Mouse (Mus musculus): ENCODE results near the gene Prr23a2. TPM values are rescaled to one million over a fixed set of nuclear protein-coding genes. Genes with fewer than 3 reads are reported as not detected.

The Prr23a2 gene
- polyA plus RNA-seq, 1 experiment: not detected

DNA sequence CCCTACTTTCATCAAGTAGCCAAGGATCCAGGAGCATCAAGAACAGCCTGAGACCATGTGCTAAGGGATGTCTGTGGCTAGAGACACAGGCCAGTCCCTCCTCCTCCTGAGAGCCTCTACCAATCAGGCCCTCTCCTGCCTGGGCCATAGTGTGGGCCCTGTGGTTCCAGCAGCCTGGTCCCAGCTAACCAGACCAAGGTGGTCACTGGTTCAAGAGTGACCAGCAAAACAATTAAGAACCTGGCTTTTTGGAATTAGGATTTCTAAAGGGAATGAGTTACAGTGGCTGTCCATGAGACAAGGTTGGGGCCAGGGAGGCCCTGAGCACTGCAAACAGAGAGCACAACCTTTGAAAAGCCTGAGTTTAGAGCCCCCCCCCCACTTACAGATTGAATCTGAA lies 35.2 kb upstream of the Prr23a2 start:
- Histone ChIP-seq H3K36me3 (ENCODE audit: control insufficient read depth, insufficient read depth, low read length) (no peaks in the 10 kb centered on the region), H3K27ac (ENCODE audit: insufficient read depth, low read depth, low read length) (no peak overlapping the region), H3K4me3 (ENCODE audit: low read depth, low read length) (no peak overlapping the region), H3K4me1 (ENCODE audit: control insufficient read depth, insufficient read depth, insufficient read length, low read length) (no peaks in the 10 kb centered on the region), H3K27me3 (ENCODE audit: control insufficient read depth, insufficient read depth, low read length) (no peaks in the 10 kb centered on the region)
- TF ChIP-seq POLR2A (IDR thresholded peaks at IDR 0.05; ENCODE audit: low read depth, low read length): no peak
- TF ChIP-seq CTCF (IDR thresholded peaks at IDR 0.05; ENCODE audit: extremely low read depth, insufficient read length, insufficient replicate concordance, low read depth, low read length): no peak

DNA sequence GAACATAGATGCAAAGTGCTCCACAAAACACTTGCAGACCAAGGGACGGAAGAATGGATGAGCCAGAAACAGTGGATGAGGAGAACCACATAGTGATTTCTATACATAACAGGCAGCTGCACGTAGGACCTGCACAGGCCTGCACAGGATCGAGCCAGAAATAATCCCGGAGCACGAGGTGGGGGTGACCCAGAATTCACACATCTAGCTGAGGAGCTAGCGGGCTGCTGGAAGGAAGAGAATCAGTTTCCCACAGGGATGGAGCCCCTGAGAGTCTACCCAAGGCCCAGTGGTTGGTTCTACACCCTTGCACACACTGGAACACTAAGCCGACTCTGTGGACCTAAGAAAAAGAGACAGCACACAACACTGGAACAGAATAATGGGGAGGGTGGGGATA lies 32.5 kb upstream of the Prr23a2 start:
- H3K36me3 ChIP-seq (ENCODE audit: control insufficient read depth, insufficient read depth, low read length): no peaks in the 10 kb centered on the region
- TF ChIP-seq CTCF (IDR thresholded peaks at IDR 0.05; ENCODE audit: extremely low read depth, insufficient read length, insufficient replicate concordance, low read depth, low read length) (no peak), POLR2A (IDR thresholded peaks at IDR 0.05; ENCODE audit: low read depth, low read length) (no peak)
- H3K4me3 ChIP-seq (ENCODE audit: low read depth, low read length): no peak overlapping the region
- no peaks in the 10 kb centered on the region for H3K27me3 ChIP-seq (ENCODE audit: control insufficient read depth, insufficient read depth, low read length)
- 85% methylated on average over 7 of the region's 7 CpGs for WGBS
- H3K4me1 ChIP-seq (ENCODE audit: control insufficient read depth, insufficient read depth, insufficient read length, low read length): no peaks in the 10 kb centered on the region
- no peak overlapping the region for H3K27ac ChIP-seq (ENCODE audit: insufficient read depth, low read depth, low read length)

DNA sequence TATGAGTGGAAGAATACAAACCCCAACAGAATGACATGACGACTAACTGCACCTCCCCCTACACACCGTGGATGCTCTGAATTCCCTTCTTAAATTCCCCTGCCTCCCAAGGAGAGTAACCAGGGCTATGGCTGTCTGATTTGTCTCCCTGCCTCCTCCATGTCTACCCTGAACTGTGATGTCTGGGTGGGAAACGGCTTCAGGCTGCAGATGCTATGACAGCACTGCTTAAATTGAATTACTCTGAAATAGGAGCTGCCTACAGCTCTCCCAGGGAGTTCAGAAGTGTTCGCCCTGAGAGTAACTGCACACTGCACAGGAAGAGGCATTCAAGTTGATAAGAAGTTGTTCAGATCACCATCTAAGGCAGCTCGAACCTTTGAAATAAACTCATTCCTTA lies 26.8 kb upstream of the Prr23a2 start:
- 57% methylated on average over 5 of the region's 5 CpGs for WGBS
- Histone ChIP-seq H3K4me3 (ENCODE audit: low read depth, low read length) (no peak overlapping the region), H3K4me1 (ENCODE audit: control insufficient read depth, insufficient read depth, insufficient read length, low read length) (no peaks in the 10 kb centered on the region), H3K36me3 (ENCODE audit: control insufficient read depth, insufficient read depth, low read length) (no peaks in the 10 kb centered on the region), H3K27me3 (ENCODE audit: control insufficient read depth, insufficient read depth, low read length) (no peaks in the 10 kb centered on the region), H3K27ac (ENCODE audit: insufficient read depth, low read depth, low read length) (no peak overlapping the region)
- TF ChIP-seq POLR2A (IDR thresholded peaks at IDR 0.05; ENCODE audit: low read depth, low read length) (no peak), CTCF (IDR thresholded peaks at IDR 0.05; ENCODE audit: extremely low read depth, insufficient read length, insufficient replicate concordance, low read depth, low read length) (no peak)

DNA sequence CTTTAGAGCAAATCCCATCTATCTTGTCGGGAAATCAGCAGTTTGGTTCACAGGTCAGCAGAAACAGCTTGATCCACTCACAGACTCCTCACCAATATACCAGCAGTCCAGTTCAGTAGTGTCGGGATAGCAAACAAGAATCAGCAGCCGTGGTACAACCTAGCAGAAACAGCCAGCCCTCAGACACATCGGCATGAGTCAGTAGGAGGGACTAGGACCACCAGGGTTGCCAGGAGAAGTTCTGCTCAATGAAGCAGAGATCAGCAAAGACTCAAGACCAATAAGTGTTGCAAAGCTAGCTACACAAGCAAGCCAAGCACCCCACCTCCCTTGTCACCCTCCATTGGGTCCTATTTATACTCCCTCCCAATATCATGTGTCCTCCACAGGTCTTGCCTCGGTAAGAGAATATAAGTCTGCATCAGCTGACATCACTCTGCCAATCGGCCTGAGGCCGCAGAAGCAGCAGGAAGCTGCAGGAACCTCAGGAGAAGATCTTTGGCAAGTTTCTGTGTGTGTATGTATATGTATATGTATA lies 18.7 kb upstream of the Prr23a2 start:
- H3K36me3 ChIP-seq (ENCODE audit: control insufficient read depth, insufficient read depth, low read length): no peaks in the 10 kb centered on the region
- H3K4me3 ChIP-seq (ENCODE audit: low read depth, low read length): no peak overlapping the region
- no peaks in the 10 kb centered on the region; the same call in 1 of the 2 replicates for H3K27me3 ChIP-seq (ENCODE audit: control insufficient read depth, insufficient read depth, low read length)
- TF ChIP-seq CTCF (IDR thresholded peaks at IDR 0.05; ENCODE audit: extremely low read depth, insufficient read length, insufficient replicate concordance, low read depth, low read length) (no peak), POLR2A (IDR thresholded peaks at IDR 0.05; ENCODE audit: low read depth, low read length) (no peak)
- H3K27ac ChIP-seq (ENCODE audit: insufficient read depth, low read depth, low read length): no peak overlapping the region
- H3K4me1 ChIP-seq (ENCODE audit: control insufficient read depth, insufficient read depth, insufficient read length, low read length): no peaks in the 10 kb centered on the region
- WGBS: 80% methylated on average over 7 of the region's 7 CpGs

DNA sequence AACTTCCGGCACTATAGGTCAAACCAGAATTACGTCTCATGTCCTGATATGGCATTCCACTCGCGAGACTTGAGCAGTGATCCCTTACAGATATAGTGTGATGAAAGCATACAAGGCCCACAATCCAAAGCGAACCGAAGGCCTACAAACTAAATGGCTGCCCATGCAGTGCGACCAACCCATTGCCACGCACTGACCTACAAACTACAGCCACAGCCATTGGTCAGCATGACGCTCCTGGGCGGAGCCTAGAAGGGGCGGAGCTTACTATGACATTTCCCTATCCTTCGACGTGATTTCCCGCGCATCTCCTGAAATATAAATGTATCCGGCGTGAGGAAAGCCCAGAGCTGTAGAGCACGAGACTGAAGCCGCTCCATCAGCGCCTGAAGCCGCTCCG lies 14.2 kb upstream of the Prr23a2 start, which contains the start of gene Prr23a1:
Gene Prr23a1, plus strand, starts transcription at position 387 of the 400 bp plus-strand sequence.
- no peaks in the 10 kb centered on the region for H3K27me3 ChIP-seq (ENCODE audit: control insufficient read depth, insufficient read depth, low read length)
- TF ChIP-seq CTCF (IDR thresholded peaks at IDR 0.05; ENCODE audit: extremely low read depth, insufficient read length, insufficient replicate concordance, low read depth, low read length) (no peak), POLR2A (IDR thresholded peaks at IDR 0.05; ENCODE audit: low read depth, low read length) (no peak)
- no peaks in the 10 kb centered on the region for H3K36me3 ChIP-seq (ENCODE audit: control insufficient read depth, insufficient read depth, low read length)
- H3K27ac ChIP-seq (ENCODE audit: insufficient read depth, low read depth, low read length): no peak within 1 kb of the TSS
- no peaks in the 10 kb centered on the region for H3K4me1 ChIP-seq (ENCODE audit: control insufficient read depth, insufficient read depth, insufficient read length, low read length)
- WGBS: 64% methylated on average over 22 of the region's 22 CpGs
- H3K4me3 ChIP-seq (ENCODE audit: low read depth, low read length): no peak within 1 kb of the TSS

DNA sequence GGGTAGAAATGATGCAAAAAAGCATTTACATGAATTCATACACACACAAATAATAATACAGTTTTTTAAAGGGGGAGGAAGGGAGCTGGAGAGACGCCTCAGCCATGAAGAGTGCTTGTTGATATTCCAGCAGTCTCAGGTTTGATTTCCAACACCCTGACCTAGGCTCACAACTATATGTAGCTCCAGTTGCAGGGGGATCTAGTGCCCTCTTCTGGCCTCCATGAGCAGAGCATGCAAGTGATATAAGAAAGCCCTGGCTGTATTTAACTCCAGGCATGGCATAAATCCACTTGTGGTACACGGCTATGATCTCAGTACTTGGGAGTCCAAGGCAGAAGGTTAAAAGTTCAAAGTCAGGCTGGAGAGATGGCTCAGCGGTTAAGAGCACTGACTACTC lies 7.2 kb downstream of the Prr23a2 start:
- Histone ChIP-seq H3K4me3 (ENCODE audit: low read depth, low read length) (no peak overlapping the region), H3K27ac (ENCODE audit: insufficient read depth, low read depth, low read length) (no peak overlapping the region), H3K27me3 (ENCODE audit: control insufficient read depth, insufficient read depth, low read length) (no peaks in the 10 kb centered on the region), H3K4me1 (ENCODE audit: control insufficient read depth, insufficient read depth, insufficient read length, low read length) (no peaks in the 10 kb centered on the region), H3K36me3 (ENCODE audit: control insufficient read depth, insufficient read depth, low read length) (no peaks in the 10 kb centered on the region)
- 64% methylated on average over 3 of the region's 3 CpGs for WGBS
- TF ChIP-seq CTCF (IDR thresholded peaks at IDR 0.05; ENCODE audit: extremely low read depth, insufficient read length, insufficient replicate concordance, low read depth, low read length) (no peak), POLR2A (IDR thresholded peaks at IDR 0.05; ENCODE audit: low read depth, low read length) (no peak)

DNA sequence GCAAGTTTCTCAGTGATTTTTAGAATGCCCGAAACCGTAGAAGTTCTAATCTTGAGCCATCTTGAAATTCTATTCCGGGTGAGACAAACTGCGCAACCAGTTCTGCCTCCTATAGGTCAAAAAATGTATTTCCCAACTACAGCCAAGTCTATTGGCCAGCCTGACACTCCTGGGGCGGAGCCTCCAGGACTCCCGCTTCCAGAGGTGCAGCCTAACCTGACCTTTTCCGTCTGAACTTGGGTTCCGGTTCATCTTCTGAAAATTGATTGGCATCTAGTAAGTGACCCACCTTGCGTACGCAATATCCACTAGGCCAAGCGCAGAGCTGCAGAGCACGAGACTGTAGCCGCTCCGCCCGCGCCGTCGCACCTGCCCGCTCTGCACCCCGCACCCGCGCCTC lies 8.3 kb downstream of the Prr23a2 start, which contains the start of gene Prr23a3:
Gene Prr23a3, plus strand, starts transcription at position 197 of the 400 bp plus-strand sequence.
- H3K4me3 ChIP-seq (ENCODE audit: low read depth, low read length): no peak within 1 kb of the TSS
- no peaks in the 10 kb centered on the region for H3K36me3 ChIP-seq (ENCODE audit: control insufficient read depth, insufficient read depth, low read length)
- WGBS: 42% methylated on average over 22 of the region's 22 CpGs
- H3K27me3 ChIP-seq (ENCODE audit: control insufficient read depth, insufficient read depth, low read length): no peaks in the 10 kb centered on the region
- H3K4me1 ChIP-seq (ENCODE audit: control insufficient read depth, insufficient read depth, insufficient read length, low read length): no peaks in the 10 kb centered on the region
- no peak within 1 kb of the TSS for H3K27ac ChIP-seq (ENCODE audit: insufficient read depth, low read depth, low read length)
- TF ChIP-seq POLR2A (IDR thresholded peaks at IDR 0.05; ENCODE audit: low read depth, low read length) (no peak), CTCF (IDR thresholded peaks at IDR 0.05; ENCODE audit: extremely low read depth, insufficient read length, insufficient replicate concordance, low read depth, low read length) (no peak)

Data from small intestine, adult 2 months (tissue).